Mouse (Mus musculus) E14TG2a.4 (cell line): ENCODE data around the gene Filip1l.

Source experiments
- CTCF ChIP-seq: conservative IDR thresholded peaks from 2 replicates; pipeline ENCODE4 v1.5.1; 2014; ENCODE audit warnings: low read length
- NANOG ChIP-seq: IDR thresholded peaks from 2 replicates; pipeline ENCODE4 v1.6.1; 2014; ENCODE audit warnings: borderline replicate concordance, low read length, mixed read lengths
- POU5F1 ChIP-seq: IDR thresholded peaks from 2 replicates; pipeline ENCODE4 v1.6.1; 2014; ENCODE audit warnings: low read length, borderline replicate concordance

- TF ChIP-seq CTCF (no peak), POU5F1 (no peak), NANOG (no peak)
These were observed 197.9 kb downstream of the Filip1l start for GRCm38 (mm10) chr16:57550817-57551216.
